Mouse (Mus musculus): ENCODE data around the gene Ifna2. TPM values are rescaled to one million over a fixed set of nuclear protein-coding genes. Genes with fewer than 3 reads are reported as not detected.

Ifna2 gene
- polyA plus RNA-seq, 1 experiment: not detected

DNA sequence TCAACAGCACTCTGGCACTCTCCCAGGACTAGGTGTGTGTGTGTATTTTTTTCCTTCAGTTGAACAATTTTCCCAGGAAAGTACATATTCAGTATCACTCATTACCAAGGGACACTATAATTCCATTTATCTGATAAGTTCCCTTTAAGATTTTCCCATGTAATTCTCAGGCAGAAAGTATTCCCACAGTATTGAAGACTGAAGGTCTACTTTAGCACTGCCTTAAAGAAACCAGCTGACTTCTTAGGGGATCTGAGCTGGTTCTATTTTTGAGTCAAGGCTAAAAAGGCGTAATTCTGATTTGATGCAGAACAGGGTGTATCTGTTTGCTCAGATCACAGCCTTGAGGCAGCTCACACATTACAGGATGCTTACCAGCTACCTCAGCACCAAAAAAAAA lies 35.0 kb upstream of the Ifna2 start:
- Histone ChIP-seq H3K4me3 (ENCODE audit: insufficient read depth, poor library complexity, severe bottlenecking) (no peak overlapping the region), H3ac (ENCODE audit: control insufficient read depth, insufficient read length, low read depth) (no peak overlapping the region), H3K27me3 (ENCODE audit: control insufficient read depth, insufficient read depth, insufficient read length) (no peaks in the 10 kb centered on the region), H3K36me3 (ENCODE audit: control insufficient read depth, insufficient read depth) (peaks cover 51% of the 10 kb centered on the region), H3K79me3 (ENCODE audit: low read depth) (peaks cover 62% of the 10 kb centered on the region), H3K79me2 (ENCODE audit: control insufficient read depth, insufficient read depth) (peaks cover 70% of the 10 kb centered on the region)
- no peak for TF ChIP-seq CEBPB (IDR thresholded peaks at IDR 0.05; ENCODE audit: low read depth)
- TF ChIP-seq USF1 (IDR thresholded peaks at IDR 0.05; ENCODE audit: low read depth): no peak
- TF ChIP-seq MYOD1 (IDR thresholded peaks at IDR 0.05; ENCODE audit: control insufficient read depth, insufficient read length, low read depth): no peak
- TF ChIP-seq MAX (IDR thresholded peaks at IDR 0.05): no peak
- TF ChIP-seq CTCF (IDR thresholded peaks at IDR 0.05; ENCODE audit: control insufficient read depth, insufficient read depth, insufficient read length): no peak
- TF ChIP-seq FOSL1 (IDR thresholded peaks at IDR 0.05; ENCODE audit: insufficient read depth, low read length, poor library complexity, severe bottlenecking): no peak
- TF ChIP-seq MYOG (IDR thresholded peaks at IDR 0.05; ENCODE audit: control insufficient read depth, extremely low read depth, insufficient read length): no peak

DNA sequence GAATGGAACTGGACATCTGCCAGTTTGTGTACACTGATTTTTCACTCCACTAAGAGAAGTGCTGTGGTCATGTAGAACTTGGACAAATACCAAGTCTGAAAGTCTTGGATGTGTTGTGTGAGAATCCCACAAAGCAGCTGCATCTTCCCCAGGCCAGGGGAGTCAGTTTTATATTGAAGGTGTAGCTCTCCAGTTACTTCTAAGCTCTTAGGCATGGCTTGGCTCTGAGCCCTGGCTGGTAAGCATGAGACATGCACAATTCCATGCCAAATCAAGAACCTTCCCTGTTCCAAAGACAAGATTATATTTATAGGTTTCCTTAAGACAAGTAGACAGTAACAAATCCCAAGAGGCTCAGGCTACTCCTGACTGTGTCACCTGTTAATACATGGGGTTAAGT lies 31.3 kb upstream of the Ifna2 start:
- TF ChIP-seq MYOD1 (IDR thresholded peaks at IDR 0.05; ENCODE audit: control insufficient read depth, insufficient read length, low read depth) (peak; percentile 60), CTCF (IDR thresholded peaks at IDR 0.05; ENCODE audit: control insufficient read depth, insufficient read depth, insufficient read length) (no peak)
- Histone ChIP-seq H3K79me3 (ENCODE audit: low read depth) (peaks cover 42% of the 10 kb centered on the region), H3ac (ENCODE audit: control insufficient read depth, insufficient read length, low read depth) (no peak overlapping the region), H3K4me3 (ENCODE audit: insufficient read depth, poor library complexity, severe bottlenecking) (no peak overlapping the region), H3K27me3 (ENCODE audit: control insufficient read depth, insufficient read depth, insufficient read length) (no peaks in the 10 kb centered on the region), H3K79me2 (ENCODE audit: control insufficient read depth, insufficient read depth) (peaks cover 59% of the 10 kb centered on the region), H3K36me3 (ENCODE audit: control insufficient read depth, insufficient read depth) (peaks cover 38% of the 10 kb centered on the region)

DNA sequence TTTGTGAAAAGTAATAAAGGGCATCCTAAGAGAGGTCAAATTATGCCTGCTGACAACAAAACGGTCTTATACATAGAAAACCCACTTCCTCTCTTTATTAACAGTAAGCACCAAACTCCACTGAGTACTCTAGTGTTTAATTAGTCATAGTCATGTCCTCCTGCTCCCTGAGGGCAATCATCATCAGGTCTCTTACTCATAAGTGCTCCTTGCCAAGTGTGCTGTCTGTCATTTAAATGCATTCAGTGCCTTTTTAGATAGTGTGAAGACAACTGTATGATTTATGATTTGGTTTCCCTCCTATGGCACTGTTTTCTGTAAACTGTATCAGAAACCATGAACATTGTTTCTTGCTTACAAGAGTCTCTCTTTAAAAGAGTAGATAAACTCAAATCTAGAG lies 30.6 kb upstream of the Ifna2 start:
- Histone ChIP-seq H3K79me2 (ENCODE audit: control insufficient read depth, insufficient read depth) (peaks cover 51% of the 10 kb centered on the region), H3K27me3 (ENCODE audit: control insufficient read depth, insufficient read depth, insufficient read length) (no peaks in the 10 kb centered on the region), H3K79me3 (ENCODE audit: low read depth) (peaks cover 35% of the 10 kb centered on the region), H3ac (ENCODE audit: control insufficient read depth, insufficient read length, low read depth) (no peak overlapping the region), H3K36me3 (ENCODE audit: control insufficient read depth, insufficient read depth) (peaks cover 31% of the 10 kb centered on the region), H3K4me3 (ENCODE audit: insufficient read depth, poor library complexity, severe bottlenecking) (no peak overlapping the region)
- TF ChIP-seq MAX (IDR thresholded peaks at IDR 0.05) (no peak), FOSL1 (IDR thresholded peaks at IDR 0.05; ENCODE audit: insufficient read depth, low read length, poor library complexity, severe bottlenecking) (peak; percentile 6), MYOG (IDR thresholded peaks at IDR 0.05; ENCODE audit: control insufficient read depth, extremely low read depth, insufficient read length) (no peak), CTCF (IDR thresholded peaks at IDR 0.05; ENCODE audit: control insufficient read depth, insufficient read depth, insufficient read length) (no peak), MYOD1 (IDR thresholded peaks at IDR 0.05; ENCODE audit: control insufficient read depth, insufficient read length, low read depth) (peak; percentile 18), USF1 (IDR thresholded peaks at IDR 0.05; ENCODE audit: low read depth) (no peak)

DNA sequence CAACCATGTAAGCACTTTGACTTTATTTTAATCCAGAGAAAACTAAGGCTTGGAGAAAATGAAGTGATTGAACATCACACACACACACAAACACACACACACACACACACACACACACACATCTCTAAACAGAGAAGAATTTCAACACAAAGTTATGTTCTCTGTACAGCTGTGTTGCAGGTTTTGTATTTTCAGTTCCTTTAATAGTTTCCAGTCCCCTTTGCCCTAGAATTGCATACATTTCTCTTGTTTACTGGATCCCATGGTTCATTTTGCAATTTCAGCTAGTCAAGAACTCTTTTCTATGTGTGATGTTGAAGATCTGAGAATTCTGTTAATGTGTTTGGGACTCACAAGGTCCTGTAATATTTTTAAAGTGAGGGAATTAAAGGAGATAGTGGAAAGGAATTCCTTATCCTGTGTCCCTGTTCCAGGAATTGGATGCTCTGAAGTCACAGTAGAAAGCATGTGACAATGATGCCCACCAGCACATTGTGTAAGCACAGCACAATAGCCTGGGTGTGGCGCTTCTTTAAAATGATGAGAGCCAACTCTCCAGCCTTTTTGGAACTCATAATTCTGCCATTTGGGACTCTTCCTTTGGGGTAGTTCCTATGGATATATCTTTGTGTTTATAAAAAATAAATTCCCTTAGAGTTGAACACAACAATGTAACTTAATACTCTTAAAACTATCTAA lies 23.6 kb upstream of the Ifna2 start:
- H3ac ChIP-seq (ENCODE audit: control insufficient read depth, insufficient read length, low read depth): no peak overlapping the region
- no peak overlapping the region for H3K4me3 ChIP-seq (ENCODE audit: insufficient read depth, poor library complexity, severe bottlenecking)

DNA sequence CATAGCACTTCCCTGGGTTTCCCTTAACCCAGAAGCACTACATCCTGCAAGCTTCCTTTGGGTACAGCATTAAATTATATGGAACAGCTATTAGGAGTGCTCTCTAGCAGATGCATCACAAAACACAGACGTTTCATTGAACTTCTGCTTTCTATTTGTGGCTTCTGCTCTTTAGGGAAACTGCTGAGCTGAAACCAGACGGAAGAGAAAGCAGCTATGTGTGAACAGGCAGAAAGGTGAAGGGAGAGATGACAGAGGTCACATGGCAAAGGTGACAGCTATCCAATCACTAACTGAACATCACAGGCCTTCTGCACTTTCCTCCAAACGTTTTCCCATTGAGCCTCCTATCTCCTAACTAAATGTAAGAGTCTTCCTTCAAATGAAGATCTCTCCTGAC lies 22.2 kb upstream of the Ifna2 start:
- no peaks in the 10 kb centered on the region for H3K79me3 ChIP-seq (ENCODE audit: low read depth)
- H3K27me3 ChIP-seq (ENCODE audit: control insufficient read depth, insufficient read depth, insufficient read length): no peaks in the 10 kb centered on the region
- H3K4me3 ChIP-seq (ENCODE audit: insufficient read depth, poor library complexity, severe bottlenecking): no peak overlapping the region
- TF ChIP-seq MAX (IDR thresholded peaks at IDR 0.05): no peak
- no peak for TF ChIP-seq CTCF (IDR thresholded peaks at IDR 0.05; ENCODE audit: control insufficient read depth, insufficient read depth, insufficient read length)
- TF ChIP-seq MYOD1 (IDR thresholded peaks at IDR 0.05; ENCODE audit: control insufficient read depth, insufficient read length, low read depth): no peak
- TF ChIP-seq USF1 (IDR thresholded peaks at IDR 0.05; ENCODE audit: low read depth): no peak
- TF ChIP-seq MYOG (IDR thresholded peaks at IDR 0.05; ENCODE audit: control insufficient read depth, extremely low read depth, insufficient read length): no peak
- TF ChIP-seq CEBPB (IDR thresholded peaks at IDR 0.05; ENCODE audit: low read depth): no peak
- no peak for TF ChIP-seq FOSL1 (IDR thresholded peaks at IDR 0.05; ENCODE audit: insufficient read depth, low read length, poor library complexity, severe bottlenecking)
- no peaks in the 10 kb centered on the region for H3K36me3 ChIP-seq (ENCODE audit: control insufficient read depth, insufficient read depth)
- no peak overlapping the region for H3ac ChIP-seq (ENCODE audit: control insufficient read depth, insufficient read length, low read depth)
- H3K79me2 ChIP-seq (ENCODE audit: control insufficient read depth, insufficient read depth): no peaks in the 10 kb centered on the region

More for the DNA sequence above, 23.6 kb upstream of the Ifna2 start:
- Histone ChIP-seq H3K79me2 (ENCODE audit: control insufficient read depth, insufficient read depth) (no peaks in the 10 kb centered on the region), H3K79me3 (ENCODE audit: low read depth) (no peaks in the 10 kb centered on the region), H3K36me3 (ENCODE audit: control insufficient read depth, insufficient read depth) (no peaks in the 10 kb centered on the region), H3K27me3 (ENCODE audit: control insufficient read depth, insufficient read depth, insufficient read length) (no peaks in the 10 kb centered on the region)
- TF ChIP-seq MYOD1 (IDR thresholded peaks at IDR 0.05; ENCODE audit: control insufficient read depth, insufficient read length, low read depth) (no peak), USF1 (IDR thresholded peaks at IDR 0.05; ENCODE audit: low read depth) (no peak), FOSL1 (IDR thresholded peaks at IDR 0.05; ENCODE audit: insufficient read depth, low read length, poor library complexity, severe bottlenecking) (no peak), MYOG (IDR thresholded peaks at IDR 0.05; ENCODE audit: control insufficient read depth, extremely low read depth, insufficient read length) (no peak), CTCF (IDR thresholded peaks at IDR 0.05; ENCODE audit: control insufficient read depth, insufficient read depth, insufficient read length) (no peak), MAX (IDR thresholded peaks at IDR 0.05) (no peak), CEBPB (IDR thresholded peaks at IDR 0.05; ENCODE audit: low read depth) (no peak)

DNA sequence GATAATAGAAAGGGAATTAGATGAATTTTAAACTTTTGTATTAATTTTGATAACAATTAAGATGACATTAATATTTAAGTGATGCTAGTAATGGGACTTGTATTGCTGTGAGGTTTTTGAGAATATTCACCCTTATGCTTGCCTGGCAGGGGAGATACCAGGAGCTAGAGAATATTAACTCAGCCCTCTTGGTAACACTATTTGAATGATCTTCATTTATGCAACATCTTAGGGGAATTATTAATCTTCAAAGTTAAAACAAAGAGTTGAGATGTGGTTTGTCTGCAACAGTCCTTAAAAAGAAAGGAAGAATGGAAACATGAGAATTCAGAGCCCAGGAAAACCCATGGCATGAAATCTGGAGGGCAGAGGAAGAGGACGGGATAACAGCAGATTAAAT lies 15.6 kb upstream of the Ifna2 start:
- no peaks in the 10 kb centered on the region for H3K79me2 ChIP-seq (ENCODE audit: control insufficient read depth, insufficient read depth)
- H3K4me3 ChIP-seq (ENCODE audit: insufficient read depth, poor library complexity, severe bottlenecking): no peak overlapping the region
- H3K36me3 ChIP-seq (ENCODE audit: control insufficient read depth, insufficient read depth): no peaks in the 10 kb centered on the region
- peaks cover 3% of the 10 kb centered on the region for H3K27me3 ChIP-seq (ENCODE audit: control insufficient read depth, insufficient read depth, insufficient read length)
- H3K79me3 ChIP-seq (ENCODE audit: low read depth): no peaks in the 10 kb centered on the region
- no peak overlapping the region for H3ac ChIP-seq (ENCODE audit: control insufficient read depth, insufficient read length, low read depth)
- no peak for TF ChIP-seq MAX (IDR thresholded peaks at IDR 0.05)
- TF ChIP-seq CTCF (IDR thresholded peaks at IDR 0.05; ENCODE audit: control insufficient read depth, insufficient read depth, insufficient read length): no peak
- TF ChIP-seq MYOG (IDR thresholded peaks at IDR 0.05; ENCODE audit: control insufficient read depth, extremely low read depth, insufficient read length): no peak
- no peak for TF ChIP-seq MYOD1 (IDR thresholded peaks at IDR 0.05; ENCODE audit: control insufficient read depth, insufficient read length, low read depth)
- no peak for TF ChIP-seq FOSL1 (IDR thresholded peaks at IDR 0.05; ENCODE audit: insufficient read depth, low read length, poor library complexity, severe bottlenecking)
- no peak for TF ChIP-seq CEBPB (IDR thresholded peaks at IDR 0.05; ENCODE audit: low read depth)
- no peak for TF ChIP-seq USF1 (IDR thresholded peaks at IDR 0.05; ENCODE audit: low read depth)

All from C2C12 (cell line).